Mouse (Mus musculus): Measurements from ENCODE around the gene Tmcc3.

- no peak for TF ChIP-seq TAL1 (IDR thresholded peaks at IDR 0.05; ENCODE audit: low read length)
- no peak for TF ChIP-seq GATA1 (IDR thresholded peaks at IDR 0.05; ENCODE audit: low read length)
Observed at GRCm38 (mm10) chr10:94432933-94433332, 121.2 kb downstream of the Tmcc3 start.

Data from erythroblast, embryonic 14.5 days (primary cell).